Mouse (Mus musculus) thymus, adult 2 months (tissue): ENCODE data around the gene A530064D06Rik. TPM values are rescaled to one million over a fixed set of nuclear protein-coding genes. Genes with fewer than 3 reads are reported as not detected.
"Not testable (repeated sequence)": the region's sequence is repeated elsewhere in the genome, so short reads cannot be mapped to it uniquely, and the experiment has no call there.

Source experiments
- DNase-seq: peaks from one replicate; pipeline ENCODE4 v3.0.0; 2021
- H3K27ac ChIP-seq: fragments of 200-500 bp; 2 replicates; pipeline ENCODE4 v1.5.1; 2012; ENCODE audit warnings: low read length, control low read depth; ENCODE audit not compliant: control insufficient read depth, insufficient read depth
- H3K27me3 ChIP-seq: fragments of 200-500 bp; 2 replicates; pipeline ENCODE4 v1.6.1; 2012; ENCODE audit warnings: mild to moderate bottlenecking, low read length, moderate library complexity, mixed read lengths; ENCODE audit not compliant: control insufficient read depth, insufficient read depth
- H3K36me3 ChIP-seq: fragments of 200-500 bp; 2 replicates; pipeline ENCODE4 v1.6.1; 2012; ENCODE audit warnings: mild to moderate bottlenecking, low read length, moderate library complexity; ENCODE audit not compliant: control insufficient read depth, insufficient read depth
- H3K4me1 ChIP-seq: fragments of 200-500 bp; replicated peaks from 2 replicates; pipeline ENCODE4 v1.6.1; 2012; ENCODE audit warnings: low read length; ENCODE audit not compliant: control insufficient read depth, insufficient read depth
- H3K4me3 ChIP-seq: fragments of 200-500 bp; 2 replicates; pipeline ENCODE4 v1.5.1; 2012; ENCODE audit warnings: mild to moderate bottlenecking, low read length, control low read depth, moderate library complexity; ENCODE audit not compliant: control insufficient read depth, insufficient read depth
- CTCF ChIP-seq: fragments of 200-500 bp; IDR thresholded peaks from 2 replicates; pipeline ENCODE4 v1.5.1; 2012; ENCODE audit warnings: mild to moderate bottlenecking, control low read depth, low read length, moderate library complexity, borderline replicate concordance; ENCODE audit not compliant: control insufficient read depth, poor library complexity, insufficient read depth; ENCODE audit errors: extremely low read depth
- POLR2A ChIP-seq: fragments of 200-500 bp; IDR thresholded peaks from 2 replicates; pipeline ENCODE4 v1.6.1; 2012; ENCODE audit warnings: mild to moderate bottlenecking, low read length, control low read depth, moderate library complexity; ENCODE audit not compliant: control insufficient read depth, poor library complexity, insufficient read depth; ENCODE audit errors: extremely low read depth
- WGBS: fragments of 180-500 bp; shearing (Covaris S2); methylation state at CpG from one replicate; pipeline ENCODE4 v1.1.7; 2018; 5-methylcytosine and 5-hydroxymethylcytosine counted together
- polyA plus RNA-seq: library from polyadenylated mRNA; depleted of rRNA; stranded (reverse); fragments of >200 nt; gene quantifications from 2 replicates; pipeline ENCODE4 v1.2.3, GENCODE M21; 2012; rRNA removed

Gene A530064D06Rik
- 0.92 and 1.2 TPM in 2 replicates for polyA plus RNA-seq

- H3K27ac ChIP-seq, H3K27me3 ChIP-seq, H3K4me3 ChIP-seq, DNase-seq, H3K36me3 ChIP-seq, H3K4me1 ChIP-seq: not testable (repeated sequence)
- 30% methylated on average over 2 of the region's 2 CpGs for WGBS
Observed at GRCm38 (mm10) chr17:48167103-48167502, at the start of gene A530064D06Rik. TSS of gene A530064D06Rik (minus strand) at chr17:48167275.

- TF ChIP-seq POLR2A: no peak
- TF ChIP-seq CTCF: no peak
- H3K36me3 ChIP-seq: no peaks in the 10 kb centered on the region
- no peak for DNase-seq
- no peak overlapping the region for H3K4me3 ChIP-seq
- WGBS: 88% methylated on average over 1 of the region's 1 CpGs
- no peaks in the 10 kb centered on the region for H3K4me1 ChIP-seq
- no peak overlapping the region for H3K27ac ChIP-seq
- no peaks in the 10 kb centered on the region for H3K27me3 ChIP-seq
Observed at GRCm38 (mm10) chr17:48215429-48215828, 48.4 kb upstream of the A530064D06Rik start.

GRCm38 (mm10) chr17:48213511-48213910 is 46.4 kb upstream of the A530064D06Rik start:
- Histone ChIP-seq H3K27me3 (no peaks in the 10 kb centered on the region), H3K4me1 (no peaks in the 10 kb centered on the region), H3K4me3 (no peak overlapping the region), H3K36me3 (no peaks in the 10 kb centered on the region), H3K27ac (no peak overlapping the region)
- no peak for DNase-seq
- 79% methylated on average over 5 of the region's 5 CpGs for WGBS
- TF ChIP-seq CTCF: no peak
- no peak for TF ChIP-seq POLR2A

- TF ChIP-seq CTCF (no peak), POLR2A (no peak)
- no peak overlapping the region for H3K27ac ChIP-seq
- H3K4me1 ChIP-seq: no peaks in the 10 kb centered on the region
- H3K36me3 ChIP-seq: no peaks in the 10 kb centered on the region
- DNase-seq: no peak
- no peak overlapping the region for H3K4me3 ChIP-seq
- WGBS: 97% methylated on average over 12 of the region's 12 CpGs
- H3K27me3 ChIP-seq: no peaks in the 10 kb centered on the region
Observed at GRCm38 (mm10) chr17:48212596-48212995, 45.5 kb upstream of the A530064D06Rik start.

- H3K4me1 ChIP-seq: no peaks in the 10 kb centered on the region
- H3K27ac ChIP-seq: no peak overlapping the region
- no peaks in the 10 kb centered on the region for H3K36me3 ChIP-seq
- no peak overlapping the region for H3K4me3 ChIP-seq
- whole genome bisulfite sequencing: 97% methylated on average over 12 of the region's 12 CpGs
- DNase-seq: no peak
- no peaks in the 10 kb centered on the region for H3K27me3 ChIP-seq
- no peak for TF ChIP-seq CTCF
- TF ChIP-seq POLR2A: no peak
Observed at GRCm38 (mm10) chr17:48203086-48203485, 36.0 kb upstream of the A530064D06Rik start.

- Histone ChIP-seq H3K36me3 (no peaks in the 10 kb centered on the region), H3K4me1 (no peaks in the 10 kb centered on the region), H3K27ac (no peak overlapping the region), H3K4me3 (no peak overlapping the region), H3K27me3 (no peaks in the 10 kb centered on the region)
- DNase-seq: no peak
- WGBS: 90% methylated on average over 2 of the region's 2 CpGs
- no peak for TF ChIP-seq CTCF
Observed at GRCm38 (mm10) chr17:48192366-48192765, 25.3 kb upstream of the A530064D06Rik start.

- Histone ChIP-seq H3K4me3 (no peak overlapping the region), H3K4me1 (no peaks in the 10 kb centered on the region), H3K27ac (no peak overlapping the region), H3K27me3 (no peaks in the 10 kb centered on the region), H3K36me3 (no peaks in the 10 kb centered on the region)
- no peak for DNase-seq
- TF ChIP-seq CTCF: no peak
- no peak for TF ChIP-seq POLR2A
- WGBS: 46% methylated on average over 5 of the region's 5 CpGs
Observed at GRCm38 (mm10) chr17:48185252-48185651, 18.2 kb upstream of the A530064D06Rik start.

GRCm38 (mm10) chr17:48157382-48158076 is 9.5 kb downstream of the A530064D06Rik start:
- no peaks in the 10 kb centered on the region for H3K4me1 ChIP-seq
- TF ChIP-seq POLR2A: no peak
- TF ChIP-seq CTCF: no peak
- no peak for DNase-seq
- no peak overlapping the region for H3K27ac ChIP-seq
- no peaks in the 10 kb centered on the region for H3K27me3 ChIP-seq
- H3K4me3 ChIP-seq: no peak overlapping the region
- WGBS: 64% methylated on average over 1 of the region's 1 CpGs
- H3K36me3 ChIP-seq: no peaks in the 10 kb centered on the region
